Mouse (Mus musculus) forelimb bud, embryonic 11.5 days (tissue): ENCODE data around the gene Nrarp.

Experiments used
- DNase-seq: peaks from one replicate; pipeline ENCODE4 v3.0.0-alpha.2; 2012; ENCODE audit warnings: low read depth, low spot score

The Nrarp gene

DNA sequence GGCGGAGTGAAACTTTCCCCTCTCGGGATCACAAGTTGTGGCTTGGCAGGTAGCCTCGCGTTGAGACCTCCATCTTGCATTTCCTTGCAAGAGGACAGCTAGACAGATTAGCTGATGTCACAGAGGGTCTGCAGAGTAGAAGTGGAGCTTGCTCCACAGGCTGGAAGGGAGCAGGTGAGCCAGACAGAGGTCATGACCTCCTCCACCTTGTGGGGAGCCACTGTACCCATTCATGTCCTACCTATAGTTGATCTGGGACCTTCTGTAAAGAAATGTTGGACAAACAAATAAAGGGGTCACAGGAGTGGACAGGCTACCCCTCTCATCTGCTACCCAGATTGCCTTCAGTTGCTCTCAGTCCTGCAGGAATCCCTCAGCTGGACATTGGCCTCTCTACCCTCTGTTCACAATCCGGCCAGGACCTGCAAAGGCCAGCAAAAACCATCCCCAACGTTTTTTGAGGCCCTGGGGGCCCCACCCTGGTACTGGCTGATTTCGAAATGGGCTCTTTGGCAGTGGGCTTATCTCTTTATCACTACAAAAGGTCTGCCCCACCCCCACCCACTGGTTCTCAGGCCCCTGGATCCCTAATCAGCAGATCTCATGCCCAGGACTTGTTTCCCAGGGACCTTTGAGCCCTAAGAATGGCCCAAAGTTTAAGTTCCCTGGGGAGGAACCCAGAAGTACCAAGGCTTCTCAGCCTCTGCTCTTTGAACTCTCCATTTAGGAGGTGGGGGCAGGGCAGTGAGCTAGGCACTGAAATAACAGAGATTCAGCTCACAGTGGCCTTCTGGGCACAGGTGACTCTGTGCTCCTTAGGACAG lies 5.5 kb upstream of the Nrarp start:
- DNase-seq: no peak

DNA sequence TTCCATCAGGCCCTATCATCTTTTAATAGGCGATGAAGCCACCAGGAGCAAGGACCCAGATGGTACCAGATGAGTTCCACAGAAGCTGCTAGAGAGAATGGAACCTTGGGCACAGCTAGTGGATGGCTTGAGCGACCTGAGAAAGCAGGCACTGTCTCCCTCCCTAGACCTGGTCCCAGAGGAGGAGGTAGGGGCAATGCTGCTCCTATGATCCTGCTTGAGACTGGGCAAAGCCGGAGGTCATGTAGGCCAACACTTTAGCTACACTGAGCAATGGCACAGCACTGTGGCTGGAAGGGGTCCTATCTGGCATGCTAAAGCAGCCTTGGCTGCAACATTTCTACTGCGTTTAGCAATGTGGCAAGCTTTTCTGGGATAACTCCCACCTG lies 4.9 kb upstream of the Nrarp start:
- DNase-seq: no peak

DNA sequence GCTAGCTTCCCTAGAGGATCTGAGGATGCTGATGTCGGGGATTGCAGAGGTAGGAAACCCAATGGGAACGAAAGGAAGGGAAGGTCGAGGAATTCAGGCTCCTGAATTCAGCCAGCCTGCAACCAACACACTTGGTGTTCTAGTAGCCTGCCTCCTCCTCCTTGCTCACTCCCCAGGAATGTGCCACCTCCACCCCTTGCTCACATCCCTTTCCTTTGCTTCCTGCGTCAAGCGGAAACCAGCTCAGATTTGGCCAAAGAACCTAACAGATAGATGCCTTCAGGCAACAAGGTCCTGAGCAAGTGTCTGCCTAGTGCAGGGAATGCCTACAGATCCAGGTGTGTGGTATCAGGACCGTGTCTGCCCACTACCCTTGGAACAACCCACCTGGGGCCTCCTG lies 4.0 kb upstream of the Nrarp start:
- DNase-seq: no peak

DNA sequence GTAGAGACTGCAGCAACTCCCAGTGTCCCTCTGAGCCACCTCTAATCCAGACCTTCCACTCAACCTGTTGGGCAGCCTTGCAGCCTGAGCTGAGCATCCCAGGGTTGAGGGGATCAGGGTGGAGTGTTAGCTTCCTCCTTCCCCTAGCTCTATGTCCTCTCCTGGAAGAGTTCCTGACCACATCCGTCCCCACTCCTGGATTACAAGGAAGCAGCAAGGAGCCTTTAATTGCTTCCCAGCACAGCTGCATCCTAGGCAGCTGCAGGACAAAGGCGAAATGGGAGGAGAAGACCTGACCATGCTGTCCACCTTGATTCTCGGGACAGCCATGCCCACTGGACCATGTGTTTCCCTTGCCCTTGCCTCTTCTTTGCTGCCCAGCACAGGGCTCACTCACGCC lies 3.5 kb upstream of the Nrarp start:
- no peak for DNase-seq

DNA sequence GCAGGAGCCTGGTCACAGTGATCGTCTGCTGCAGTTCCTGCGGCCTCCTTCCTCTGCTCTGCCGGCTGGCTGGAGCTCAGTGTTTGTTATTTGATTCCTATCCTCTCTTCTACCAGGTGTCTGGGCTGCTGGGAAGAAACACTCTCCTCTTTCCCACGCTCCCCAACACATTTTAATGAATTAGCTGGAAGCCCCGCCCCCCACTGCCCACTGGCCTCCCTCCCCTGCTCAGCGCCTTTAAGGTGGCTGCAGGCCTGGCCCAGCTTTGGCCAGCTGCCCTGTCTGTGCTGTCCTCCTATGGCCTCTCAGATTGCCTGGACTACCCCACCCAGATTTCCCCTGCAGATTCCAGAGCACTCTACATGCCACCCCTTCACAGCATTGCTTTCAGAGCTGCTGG lies 2.9 kb upstream of the Nrarp start:
- DNase-seq: peak; percentile 60

DNA sequence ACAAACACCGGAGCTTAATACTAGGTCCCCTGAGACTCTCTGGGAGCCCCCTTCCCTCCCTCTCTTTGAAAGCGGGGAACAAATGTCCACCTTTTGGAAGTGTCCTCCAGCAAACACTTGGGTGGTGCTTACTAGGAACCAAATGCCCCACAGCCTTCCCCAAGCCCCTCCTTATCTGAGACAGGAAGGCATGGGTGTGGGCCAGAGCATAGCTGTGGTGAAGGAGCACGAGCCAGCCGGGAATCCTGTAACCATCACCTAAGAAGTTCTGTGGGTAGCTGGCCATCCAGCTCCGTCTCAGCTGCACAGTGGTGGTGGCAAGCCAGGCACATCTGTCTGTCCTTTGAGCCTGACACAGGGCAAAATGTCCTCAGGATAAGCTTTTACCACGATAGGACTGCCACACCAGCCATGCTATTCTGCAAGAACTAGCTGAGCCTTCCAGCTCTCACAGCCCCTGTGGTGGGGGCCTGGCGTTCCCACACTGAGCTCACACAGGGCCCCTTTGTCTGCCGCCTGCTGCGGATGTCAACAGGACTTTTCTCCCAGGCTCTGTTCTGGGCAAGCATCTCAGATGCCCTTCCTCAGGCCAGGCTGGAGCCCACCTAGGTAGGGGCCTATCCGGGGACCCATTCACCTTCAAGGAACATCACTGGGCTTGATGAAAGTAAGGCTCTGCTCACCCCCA lies 2.1 kb upstream of the Nrarp start:
- DNase-seq: no peak

DNA sequence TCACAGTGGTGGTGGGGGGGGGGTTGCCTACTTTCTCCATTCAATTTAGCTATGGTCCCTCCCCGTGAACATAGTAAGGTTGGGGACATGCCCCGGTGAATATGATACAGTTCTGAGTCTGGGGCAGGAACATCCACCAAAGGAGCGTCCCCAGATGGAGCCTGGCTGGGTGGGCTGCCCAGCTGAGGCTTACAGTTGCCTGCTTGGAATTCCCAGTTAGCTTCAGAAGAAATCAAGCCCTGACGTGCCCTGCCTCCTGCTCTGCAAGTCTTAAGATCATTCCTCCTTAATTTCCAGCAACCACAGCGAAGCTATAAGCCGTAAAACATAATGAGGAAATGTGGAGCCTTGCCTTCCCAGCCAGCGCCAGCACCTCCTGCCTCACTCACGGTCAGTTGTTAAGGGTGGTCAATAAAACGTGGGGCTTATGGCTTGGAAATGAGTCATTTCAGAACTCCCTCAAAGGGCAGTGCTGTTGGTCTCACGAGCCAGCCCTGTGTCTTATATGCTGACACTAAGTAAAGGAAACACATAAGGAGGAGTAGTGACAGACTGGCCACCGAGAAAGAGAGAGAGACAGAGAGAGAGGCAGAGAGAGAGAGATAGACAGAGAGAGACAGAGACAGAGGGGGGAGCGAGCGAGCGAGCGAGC lies 866 bp upstream of the Nrarp start:
- DNase-seq: peak; percentile 62

DNA sequence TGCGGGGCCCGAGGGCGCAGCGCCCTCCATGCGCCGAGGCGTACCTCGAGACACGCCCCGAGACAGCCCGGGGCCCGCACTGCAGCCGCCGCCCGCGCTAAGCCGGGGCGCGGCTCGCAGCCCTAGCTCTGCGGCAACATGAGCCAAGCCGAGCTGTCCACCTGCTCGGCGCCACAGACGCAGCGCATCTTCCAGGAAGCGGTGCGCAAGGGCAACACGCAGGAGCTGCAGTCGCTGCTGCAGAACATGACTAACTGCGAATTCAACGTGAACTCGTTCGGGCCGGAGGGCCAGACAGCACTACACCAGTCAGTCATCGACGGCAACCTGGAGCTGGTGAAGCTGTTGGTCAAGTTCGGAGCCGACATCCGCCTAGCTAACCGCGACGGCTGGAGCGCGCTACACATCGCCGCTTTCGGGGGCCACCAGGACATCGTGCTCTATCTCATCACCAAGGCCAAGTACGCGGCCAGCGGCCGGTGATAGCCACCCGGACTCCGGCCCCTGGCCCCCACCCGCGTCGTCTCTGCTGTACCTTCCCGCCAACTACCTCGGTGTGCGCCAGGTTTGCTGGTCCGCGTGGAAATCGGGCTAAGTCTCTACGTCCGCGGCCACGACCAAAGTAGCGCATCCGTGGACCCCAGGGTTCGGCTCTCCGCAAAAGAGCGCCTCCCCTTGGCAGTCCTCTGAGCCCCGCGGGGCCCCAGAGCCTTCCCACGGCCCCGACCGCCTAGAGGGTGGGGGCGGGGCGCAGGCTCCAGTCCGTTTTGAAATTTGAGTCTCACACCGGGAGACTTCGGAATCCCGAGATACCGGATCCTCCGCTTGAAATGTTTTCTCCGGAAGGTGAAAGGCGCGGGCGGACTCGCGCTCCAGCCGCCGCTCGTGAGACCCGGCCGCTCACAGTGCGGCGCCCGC lies 674 bp downstream of the Nrarp start:
- peak; percentile 38 for DNase-seq

DNA sequence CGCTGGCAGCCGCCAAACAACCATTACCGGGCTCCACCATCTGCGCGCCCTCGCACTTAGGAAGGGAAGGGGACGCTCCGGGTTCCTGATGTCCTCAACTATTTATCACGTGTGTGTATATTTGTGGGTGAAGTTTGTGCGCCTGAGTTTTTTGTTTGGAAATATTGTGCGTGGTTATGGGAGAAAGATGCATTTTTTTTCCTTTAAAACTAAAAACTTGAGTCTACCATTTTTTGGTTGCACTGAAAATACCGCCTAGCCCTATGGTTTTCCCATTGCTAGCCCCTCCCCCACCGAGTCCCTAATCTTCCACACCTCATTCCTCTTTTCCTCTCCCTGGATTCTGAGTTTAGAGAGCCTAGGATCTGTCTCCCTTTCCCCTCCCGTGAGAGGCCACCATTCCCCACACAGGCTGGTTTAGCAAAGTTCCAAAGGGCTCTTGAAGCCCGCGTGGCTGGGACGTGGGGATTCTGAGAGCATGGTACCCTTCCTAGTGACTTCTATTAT lies 1.4 kb downstream of the Nrarp start:
- DNase-seq: no peak

DNA sequence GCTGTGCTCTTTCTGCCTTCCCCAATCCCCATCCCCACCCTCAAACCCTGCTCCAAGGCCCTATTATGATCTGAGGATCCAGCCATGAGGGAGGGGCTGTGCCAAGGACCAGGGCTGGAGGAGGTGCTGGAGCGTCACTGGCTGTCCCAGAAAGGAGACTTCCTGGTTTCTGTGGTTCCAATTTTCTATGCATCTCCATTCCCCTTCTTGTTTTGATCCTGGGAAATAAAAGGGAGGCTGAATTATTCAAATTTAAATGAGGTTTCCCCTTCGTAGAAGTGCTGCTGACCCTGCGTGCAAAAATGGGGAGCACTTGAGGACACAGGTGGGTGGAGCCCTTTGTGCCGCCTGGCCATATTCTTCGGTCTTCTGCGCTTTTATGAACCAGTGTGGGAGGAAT lies 2.1 kb downstream of the Nrarp start:
- DNase-seq: no peak

DNA sequence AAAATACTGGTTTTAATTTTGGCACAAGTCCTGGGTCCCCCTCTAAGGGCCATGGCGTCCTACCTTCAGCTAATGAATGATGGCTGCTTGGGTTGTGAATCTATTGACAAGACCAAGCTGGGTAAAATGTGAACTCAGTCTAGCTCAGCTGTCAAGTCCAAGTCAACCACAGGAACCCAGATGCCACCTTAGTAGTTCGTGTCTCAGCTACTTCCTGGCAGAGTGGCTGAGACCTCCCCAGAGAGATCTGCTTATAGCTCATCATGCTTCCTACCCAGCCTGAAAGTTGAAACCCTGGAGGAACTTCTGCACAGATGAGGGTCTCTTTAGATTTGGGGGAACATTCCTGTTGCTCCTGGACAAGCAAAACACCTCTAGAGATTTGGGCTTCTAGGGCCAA lies 2.8 kb downstream of the Nrarp start:
- no peak for DNase-seq

DNA sequence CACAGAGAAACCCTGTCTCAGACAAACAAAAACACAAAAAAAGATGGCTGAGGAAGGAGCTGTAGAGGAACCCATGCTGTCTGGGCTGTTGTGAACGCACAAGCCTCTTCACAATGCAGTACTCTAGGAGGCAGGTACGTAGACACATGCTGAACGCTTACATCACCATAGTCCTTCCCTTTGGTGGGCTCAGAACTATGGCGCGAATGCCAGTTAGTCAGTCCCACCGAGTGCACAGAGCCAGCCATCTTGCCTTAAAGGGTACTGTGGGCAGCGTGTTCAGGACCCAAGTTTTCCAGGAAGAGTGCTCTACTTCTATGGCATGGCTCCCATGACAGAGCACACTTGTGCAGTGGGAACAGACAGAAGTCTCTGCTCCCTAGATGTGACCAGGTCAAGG lies 3.9 kb downstream of the Nrarp start:
- no peak for DNase-seq

DNA sequence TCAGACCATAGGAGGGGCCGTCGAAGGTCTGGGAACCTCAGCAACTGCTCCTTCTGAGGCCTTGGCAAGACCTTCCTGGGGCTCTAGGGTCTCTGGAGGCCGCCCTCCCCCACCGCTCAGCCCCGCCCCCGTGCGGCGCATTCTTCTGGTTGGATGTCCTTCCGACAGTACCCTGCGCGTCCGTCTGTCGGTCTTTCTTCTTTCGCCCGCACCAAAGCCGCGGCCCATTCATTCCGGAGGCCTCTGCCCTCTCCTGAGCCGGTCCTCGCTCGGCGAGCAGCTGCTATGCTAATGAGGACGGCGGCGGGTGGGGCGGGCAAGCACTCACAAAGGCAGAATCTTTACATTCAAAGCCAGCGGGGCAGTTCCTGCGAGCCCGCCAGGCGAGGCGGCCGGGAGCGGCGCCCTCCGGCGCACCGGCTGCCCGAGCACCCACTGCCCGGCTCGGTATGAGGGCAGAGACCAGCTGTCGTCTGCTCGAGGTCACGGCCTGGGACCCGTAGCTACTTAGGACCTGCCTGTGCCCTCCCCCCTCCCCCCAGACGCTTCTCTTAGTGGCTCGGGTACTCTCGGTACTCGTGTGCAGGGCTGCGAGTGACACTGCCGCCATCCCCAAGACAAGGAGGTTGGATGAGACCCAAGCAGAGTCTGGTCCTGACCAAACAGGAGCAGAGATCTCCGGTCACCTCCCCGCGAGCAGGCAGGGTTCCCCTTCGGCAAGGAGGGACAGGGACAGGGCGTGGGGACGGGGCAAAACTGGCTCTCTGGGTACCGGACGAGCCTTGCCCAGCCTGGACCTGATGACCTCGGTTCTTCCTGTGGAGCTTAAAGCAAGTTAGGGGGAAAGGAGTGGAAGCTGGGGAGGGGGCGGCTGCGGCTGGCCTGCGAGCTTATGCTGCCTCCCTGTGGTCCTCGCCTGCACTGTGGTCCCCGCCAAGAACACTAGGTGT lies 5.3 kb downstream of the Nrarp start:
- peak; percentile 64 for DNase-seq

DNA sequence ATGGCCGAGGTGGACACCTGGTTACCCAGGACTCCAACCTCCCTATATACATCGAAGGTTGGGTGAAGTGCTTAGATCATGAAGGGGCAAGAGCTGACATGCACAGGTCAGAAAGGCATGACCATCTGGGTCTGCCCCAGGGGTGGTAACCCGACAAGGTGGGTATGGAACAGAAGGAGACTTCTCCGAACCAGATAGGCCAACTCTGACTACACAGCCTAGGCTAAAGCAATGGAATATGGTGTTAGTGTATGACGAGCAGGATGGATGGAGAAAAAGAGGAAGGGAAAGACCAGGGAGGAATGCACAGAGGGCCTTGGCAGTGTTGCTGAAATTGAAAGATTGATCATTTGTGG lies 6.0 kb downstream of the Nrarp start:
- DNase-seq: no peak

DNA sequence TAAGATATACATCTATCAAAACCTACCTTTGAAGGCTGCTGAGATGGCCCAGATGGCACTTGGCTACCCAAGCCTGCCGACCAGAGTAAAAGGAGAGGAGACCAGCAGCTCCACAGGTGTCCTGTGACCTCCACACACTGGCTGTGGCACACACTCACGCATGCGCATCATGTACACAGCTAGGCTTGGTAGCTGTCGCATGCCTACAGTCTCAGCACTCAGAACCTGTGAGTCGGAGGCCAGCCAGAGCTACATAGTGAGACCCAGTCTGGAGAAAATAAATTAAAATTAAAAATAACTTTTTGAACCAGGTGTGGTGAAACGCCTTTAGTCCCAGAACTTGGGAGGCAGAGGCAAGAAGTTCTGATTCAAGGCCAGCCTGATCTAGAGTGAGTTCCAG lies 7.3 kb downstream of the Nrarp start:
- DNase-seq: no peak

DNA sequence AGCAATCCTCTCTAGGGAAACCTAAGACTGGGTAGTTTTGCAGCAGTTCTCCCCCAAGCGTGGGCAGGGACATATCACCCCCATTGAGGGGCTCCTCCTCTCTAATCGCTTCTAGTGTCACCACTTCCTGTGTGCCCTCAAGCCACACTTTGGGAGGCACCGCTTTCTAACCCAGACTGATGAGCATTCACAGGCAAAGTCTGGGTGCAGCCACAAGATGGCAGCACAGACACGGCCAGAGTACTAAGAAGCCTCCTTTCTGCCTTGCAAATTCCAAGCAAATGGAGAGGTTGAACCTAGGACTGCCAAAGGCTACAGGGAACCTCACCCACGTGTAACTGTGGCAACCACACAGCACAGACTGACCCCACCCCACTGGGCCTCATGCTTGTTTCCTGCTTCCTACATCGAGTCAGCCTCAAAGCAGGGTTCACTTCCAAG lies 12.8 kb downstream of the Nrarp start:
- peak; percentile 88 for DNase-seq

DNA sequence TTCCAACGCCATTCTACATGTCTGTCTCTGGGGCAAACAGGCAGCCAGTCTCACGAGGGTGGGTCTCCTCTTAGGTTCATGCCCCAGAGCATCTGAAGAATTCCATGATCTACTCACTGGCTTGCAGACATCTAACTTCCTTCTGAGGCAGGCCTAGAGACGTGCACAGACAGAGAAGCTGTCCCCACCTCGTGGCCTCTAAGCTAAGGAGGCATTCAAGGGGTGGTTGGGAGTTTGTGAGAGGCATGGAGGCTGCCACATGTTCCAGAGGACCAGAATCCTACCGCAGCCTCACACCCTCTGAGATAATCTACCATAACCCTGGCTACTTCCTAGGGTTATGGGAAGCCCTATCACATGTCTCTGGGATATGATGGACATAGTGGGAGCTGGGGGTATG lies 13.4 kb downstream of the Nrarp start:
- no peak for DNase-seq

DNA sequence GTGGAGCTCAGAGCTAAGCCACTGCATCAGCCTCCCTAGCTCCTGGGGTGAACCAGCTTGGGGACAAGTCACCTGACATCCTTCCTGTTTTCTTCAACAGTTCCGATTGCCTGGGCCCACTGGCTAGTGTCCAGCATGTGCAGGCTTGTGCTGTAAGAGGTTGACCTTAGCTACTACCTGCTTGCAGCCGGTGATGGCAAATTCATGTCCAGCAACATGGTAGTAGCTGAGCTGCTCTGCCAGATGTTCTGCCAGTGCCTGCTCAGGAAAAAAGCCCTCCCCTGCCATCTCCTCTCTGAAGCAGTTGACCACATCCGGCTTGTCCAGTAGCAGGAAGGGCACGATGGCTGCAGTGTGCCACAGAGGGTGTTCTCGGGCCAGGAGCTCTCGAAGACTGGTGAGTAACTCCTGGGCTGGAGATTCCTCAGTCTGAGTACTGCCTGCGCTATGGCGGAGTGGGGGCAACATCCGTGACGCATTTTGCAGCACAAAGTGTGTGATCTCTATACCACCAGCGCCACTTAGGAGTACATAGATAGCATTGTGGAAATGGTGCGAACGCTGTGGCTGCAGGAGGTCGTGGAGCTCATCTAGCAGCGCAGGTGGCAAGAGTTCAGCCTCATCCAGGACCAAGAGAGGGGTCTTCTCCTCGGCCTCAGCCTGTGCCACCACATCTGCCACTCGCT lies 14.1 kb downstream of the Nrarp start:
- DNase-seq: no peak

DNA sequence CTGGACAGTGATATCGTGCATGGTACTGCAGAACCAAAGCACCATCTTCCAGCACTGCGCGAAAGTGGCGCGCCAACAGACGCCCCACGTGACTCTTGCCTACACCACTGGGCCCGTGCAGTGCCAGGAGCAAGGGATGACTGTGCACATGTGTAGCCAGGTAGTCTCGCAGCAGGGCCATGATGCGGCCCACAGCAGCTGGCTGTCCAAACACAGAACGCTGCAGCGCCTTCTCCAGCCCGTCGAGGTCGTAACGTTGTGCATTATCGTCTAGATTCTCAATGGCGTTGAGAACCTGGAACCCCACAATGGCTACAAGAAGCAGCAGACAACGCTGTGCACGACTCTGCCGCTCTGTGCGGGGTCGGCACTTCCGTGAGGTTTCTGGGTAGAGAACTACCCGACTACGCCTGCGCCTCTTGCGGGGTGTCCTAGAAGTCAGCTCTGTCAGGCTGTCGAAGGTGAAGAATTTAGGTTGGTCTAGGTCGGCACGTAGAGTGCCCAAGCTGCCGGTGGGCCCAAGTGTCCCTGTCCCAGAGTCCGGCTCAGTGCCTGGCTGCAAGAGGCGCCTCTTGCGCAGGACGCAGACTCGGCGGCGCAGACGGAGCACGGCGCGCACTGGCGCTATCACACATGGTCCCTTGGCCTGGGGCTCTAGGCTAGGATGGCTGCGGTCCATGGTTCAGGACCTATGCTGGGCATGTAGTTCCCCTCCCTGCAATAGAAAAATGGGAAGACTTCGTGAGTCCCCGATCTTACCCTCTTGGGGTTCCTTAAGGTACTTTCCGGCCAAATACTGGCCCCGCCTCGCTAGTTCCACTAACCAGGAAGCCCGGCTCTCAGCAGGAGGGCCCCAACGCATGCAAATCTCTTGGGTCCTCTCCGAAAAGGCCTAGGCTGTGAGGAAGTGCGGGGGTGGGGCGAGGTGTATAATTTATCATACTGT lies 14.9 kb downstream of the Nrarp start:
- no peak for DNase-seq
